Mouse (Mus musculus) kidney, adult 2 months (tissue): Measurements from ENCODE around the gene Dpm2. TPM values are rescaled to one million over a fixed set of nuclear protein-coding genes. Genes with fewer than 3 reads are reported as not detected.

Source experiments
- DNase-seq: peaks from one replicate; pipeline ENCODE4 v3.0.0; 2021
- H3K27ac ChIP-seq: fragments of 200-500 bp; 2 replicates; pipeline ENCODE4 v1.5.1; 2012; ENCODE audit warnings: low read depth, low read length, control low read depth, inconsistent platforms; ENCODE audit not compliant: insufficient read depth
- H3K27me3 ChIP-seq: fragments of 200-500 bp; replicated peaks from 2 replicates; pipeline ENCODE4 v1.6.1; 2012; ENCODE audit warnings: mild to moderate bottlenecking, moderate library complexity, low read length, inconsistent platforms; ENCODE audit not compliant: control insufficient read depth, insufficient read depth
- H3K36me3 ChIP-seq: fragments of 200-500 bp; 2 replicates; pipeline ENCODE4 v1.6.1; 2012; ENCODE audit warnings: mild to moderate bottlenecking, moderate library complexity, low read length, inconsistent platforms; ENCODE audit not compliant: control insufficient read depth, insufficient read depth
- H3K4me1 ChIP-seq: fragments of 200-500 bp; 2 replicates; pipeline ENCODE4 v1.6.1; 2011; ENCODE audit warnings: low read length; ENCODE audit not compliant: control insufficient read depth, insufficient read depth
- H3K4me3 ChIP-seq: fragments of 200-500 bp; 2 replicates; pipeline ENCODE4 v1.5.1; 2011; ENCODE audit warnings: mild to moderate bottlenecking, low read depth, low read length, control low read depth; ENCODE audit not compliant: insufficient read depth
- CTCF ChIP-seq: fragments of 200-500 bp; conservative IDR thresholded peaks from 2 replicates; pipeline ENCODE4 v1.5.1; 2011; ENCODE audit warnings: low read depth, mild to moderate bottlenecking, control low read depth, low read length, moderate library complexity, mixed read lengths; ENCODE audit not compliant: insufficient read depth, insufficient read length
- POLR2A ChIP-seq: fragments of 200-500 bp; IDR thresholded peaks from one replicate; pipeline ENCODE4 v1.6.1; 2011; ENCODE audit warnings: low read depth, low read length, control low read depth
- WGBS: fragments of 180-500 bp; shearing (Covaris S2); methylation state at CpG from one replicate; pipeline ENCODE4 v1.1.7; 2018; 5-methylcytosine and 5-hydroxymethylcytosine counted together
- polyA plus RNA-seq: library from polyadenylated mRNA; depleted of rRNA; stranded (reverse); fragments of >200 nt; gene quantifications from 2 replicates; pipeline ENCODE4 v1.2.3, GENCODE M21; 2012

The Dpm2 gene
- polyA plus RNA-seq, 1 experiment = 138 TPM

DNA sequence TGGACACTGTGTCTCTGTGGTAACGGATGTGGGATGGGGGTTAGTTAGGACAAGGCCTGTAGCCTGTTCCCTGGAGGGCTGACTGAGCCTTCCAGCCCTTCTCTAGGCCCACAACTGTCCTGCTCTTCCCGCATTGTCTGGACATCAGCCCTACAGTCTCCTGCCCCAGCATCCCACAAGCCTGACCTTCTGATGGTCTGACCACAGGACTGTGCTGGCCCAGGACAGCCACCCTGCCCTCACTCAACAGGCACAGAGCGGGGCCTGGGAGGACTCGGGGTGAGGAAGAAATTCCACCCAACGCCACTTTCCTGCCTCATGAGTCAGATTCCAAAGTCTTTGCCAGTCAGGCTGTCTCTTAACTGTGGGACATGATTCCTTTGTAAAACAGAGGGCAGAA, 27.0 kb downstream of the Dpm2 start:
- TF ChIP-seq CTCF (no peak), POLR2A (no peak)
- no peak for DNase-seq
- Histone ChIP-seq H3K27me3 (no peaks in the 10 kb centered on the region), H3K36me3 (no peaks in the 10 kb centered on the region), H3K4me3 (no peak overlapping the region), H3K27ac (no peak overlapping the region), H3K4me1 (no peaks in the 10 kb centered on the region)
- 82% methylated on average over 5 of the region's 5 CpGs for WGBS

DNA sequence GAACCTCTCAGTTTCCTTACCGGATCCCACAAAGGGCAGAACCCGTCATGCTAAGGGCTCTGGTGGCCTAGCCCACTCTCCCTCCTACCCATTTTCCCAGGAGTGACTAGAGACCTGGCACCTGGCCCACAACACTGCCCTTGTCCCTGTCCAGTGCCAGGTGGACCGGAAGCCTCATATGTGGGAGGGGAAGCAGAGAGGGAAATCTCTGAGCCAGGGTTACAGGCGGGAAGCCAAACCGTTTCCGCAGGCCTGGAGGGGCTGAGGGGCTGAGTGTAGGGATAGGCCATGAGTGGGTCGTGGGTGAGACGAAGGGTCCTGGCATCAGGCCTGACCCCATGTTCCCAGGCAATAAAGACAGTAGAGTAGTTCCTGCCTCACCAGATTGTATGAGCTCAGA, 27.8 kb downstream of the Dpm2 start:
- peak; percentile 56 for DNase-seq
- Histone ChIP-seq H3K27me3 (no peaks in the 10 kb centered on the region), H3K27ac (no peak overlapping the region), H3K4me3 (no peak overlapping the region), H3K4me1 (no peaks in the 10 kb centered on the region), H3K36me3 (no peaks in the 10 kb centered on the region)
- TF ChIP-seq POLR2A = no peak
- no peak for TF ChIP-seq CTCF
- WGBS = 52% methylated on average over 8 of the region's 8 CpGs

DNA sequence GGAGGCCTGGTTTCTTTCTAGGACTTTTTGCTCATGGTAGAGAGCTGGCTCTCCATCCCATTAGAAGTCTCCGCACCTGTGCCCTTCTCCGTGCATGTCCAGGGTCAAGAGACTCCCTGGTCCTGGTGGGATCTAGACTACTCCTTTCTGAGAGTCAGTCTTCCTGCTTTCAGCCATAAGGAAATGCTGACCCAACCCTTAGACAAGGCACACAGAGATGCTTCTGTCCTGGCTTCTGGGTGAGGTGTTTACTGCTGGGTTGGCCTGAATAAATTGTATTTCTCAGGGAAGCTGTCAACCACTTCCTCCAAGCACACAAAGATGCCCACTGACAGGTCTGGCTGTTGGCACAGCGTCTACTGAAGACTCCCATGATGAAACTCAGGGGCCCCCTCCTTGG, 28.8 kb downstream of the Dpm2 start, which contains the start of gene St6galnac6:
TSS of gene St6galnac6 (plus strand) at position 301 of the 400 bp plus-strand sequence.
- Histone ChIP-seq H3K4me1 (no peaks in the 10 kb centered on the region), H3K36me3 (no peaks in the 10 kb centered on the region), H3K4me3 (no peak within 1 kb of the TSS), H3K27me3 (no peaks in the 10 kb centered on the region), H3K27ac (no peak within 1 kb of the TSS)
- TF ChIP-seq CTCF (no peak), POLR2A (no peak)
- WGBS = 86% methylated on average over 3 of the region's 3 CpGs
- no peak for DNase-seq

DNA sequence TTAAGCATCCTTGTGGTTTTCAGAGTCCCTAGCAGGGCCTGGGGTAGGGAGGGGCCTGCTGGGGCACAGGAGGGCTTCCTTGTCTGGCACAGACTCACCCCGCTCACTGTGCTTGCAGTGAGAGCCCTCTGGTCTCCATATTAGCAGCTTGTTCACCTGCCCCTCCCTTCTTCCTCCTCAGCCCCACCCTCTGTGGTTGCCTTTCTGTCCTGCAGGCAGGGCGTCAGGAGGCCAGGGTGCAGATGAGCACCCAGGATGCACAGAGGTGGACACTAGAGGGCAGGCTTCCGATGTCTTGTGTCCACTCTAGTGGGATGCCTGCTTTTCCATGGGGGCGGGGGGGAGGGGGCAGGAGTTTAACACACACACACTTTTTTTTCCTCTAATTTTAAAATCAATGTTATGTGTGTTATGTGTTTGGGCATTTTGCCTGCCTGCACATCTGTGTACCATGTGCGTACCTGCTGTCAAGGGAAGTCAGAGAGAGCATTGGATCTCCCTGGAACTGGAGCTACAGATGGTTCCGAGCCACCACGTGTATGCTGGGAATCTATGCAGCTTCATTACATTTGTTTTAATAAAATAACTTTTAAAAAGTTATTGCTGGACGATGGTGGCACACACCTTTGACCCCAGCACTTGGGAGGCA, 30.9 kb downstream of the Dpm2 start:
- H3K36me3 ChIP-seq = no peaks in the 10 kb centered on the region
- peak; percentile 37 for DNase-seq
- TF ChIP-seq POLR2A = no peak
- peak; percentile 58 for TF ChIP-seq CTCF
- WGBS = 60% methylated on average over 8 of the region's 8 CpGs
- no peaks in the 10 kb centered on the region for H3K27me3 ChIP-seq
- no peak overlapping the region for H3K4me3 ChIP-seq
- H3K4me1 ChIP-seq = no peaks in the 10 kb centered on the region
- H3K27ac ChIP-seq = no peak overlapping the region

DNA sequence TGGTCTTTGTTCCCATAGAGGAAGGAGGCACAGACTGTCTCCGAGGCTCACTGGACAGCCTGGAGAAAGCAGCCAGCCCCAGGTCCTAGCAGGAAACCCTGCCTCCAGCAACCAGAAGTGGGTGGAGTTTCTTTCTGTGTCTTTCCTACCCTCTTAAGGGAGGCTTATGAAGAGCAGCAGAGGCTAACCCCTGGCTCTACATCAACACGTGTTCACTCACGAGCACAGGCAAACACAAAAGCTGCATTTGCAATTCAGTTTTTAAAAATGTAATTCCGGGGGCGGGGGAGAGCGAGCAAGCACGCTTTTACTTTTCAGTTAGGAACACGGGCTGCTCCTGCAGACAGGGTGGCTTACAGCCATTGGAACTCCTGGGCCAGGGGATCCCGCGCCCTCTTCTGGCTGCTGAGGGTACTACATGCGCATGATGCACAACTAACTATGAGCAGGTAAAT, 32.0 kb downstream of the Dpm2 start:
- WGBS = 1% methylated on average over 11 of the region's 11 CpGs
- TF ChIP-seq CTCF (peak; percentile 94), POLR2A (no peak)
- no peaks in the 10 kb centered on the region for H3K36me3 ChIP-seq
- H3K4me3 ChIP-seq = peak overlapping the region; percentile 31
- H3K27me3 ChIP-seq = no peaks in the 10 kb centered on the region
- H3K4me1 ChIP-seq = no peaks in the 10 kb centered on the region
- peak; percentile 90 for DNase-seq
- H3K27ac ChIP-seq = no peak overlapping the region

DNA sequence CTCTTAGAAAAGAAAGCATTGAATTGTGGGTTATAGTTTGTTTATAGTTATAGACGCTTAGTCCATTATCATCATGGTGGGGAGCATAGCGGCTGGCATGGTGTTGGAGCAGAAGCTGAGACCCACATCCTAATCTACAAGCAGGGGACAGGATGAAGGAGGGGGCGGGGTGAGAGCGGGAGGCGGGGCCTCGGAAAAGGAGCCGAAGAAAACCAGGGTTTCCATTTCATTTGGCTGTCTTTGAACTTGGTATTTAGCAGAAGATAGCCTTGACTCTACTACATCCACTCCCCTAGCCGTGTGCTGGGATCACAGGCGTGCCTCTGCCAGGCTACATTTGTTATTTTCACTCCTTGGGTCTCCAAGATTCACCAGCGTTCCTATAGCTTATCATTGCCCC, 34.0 kb downstream of the Dpm2 start:
- 60% methylated on average over 10 of the region's 10 CpGs for WGBS
- Histone ChIP-seq H3K4me3 (no peak overlapping the region), H3K27me3 (no peaks in the 10 kb centered on the region), H3K36me3 (no peaks in the 10 kb centered on the region), H3K27ac (no peak overlapping the region), H3K4me1 (no peaks in the 10 kb centered on the region)
- DNase-seq = no peak
- TF ChIP-seq POLR2A (no peak), CTCF (no peak)

DNA sequence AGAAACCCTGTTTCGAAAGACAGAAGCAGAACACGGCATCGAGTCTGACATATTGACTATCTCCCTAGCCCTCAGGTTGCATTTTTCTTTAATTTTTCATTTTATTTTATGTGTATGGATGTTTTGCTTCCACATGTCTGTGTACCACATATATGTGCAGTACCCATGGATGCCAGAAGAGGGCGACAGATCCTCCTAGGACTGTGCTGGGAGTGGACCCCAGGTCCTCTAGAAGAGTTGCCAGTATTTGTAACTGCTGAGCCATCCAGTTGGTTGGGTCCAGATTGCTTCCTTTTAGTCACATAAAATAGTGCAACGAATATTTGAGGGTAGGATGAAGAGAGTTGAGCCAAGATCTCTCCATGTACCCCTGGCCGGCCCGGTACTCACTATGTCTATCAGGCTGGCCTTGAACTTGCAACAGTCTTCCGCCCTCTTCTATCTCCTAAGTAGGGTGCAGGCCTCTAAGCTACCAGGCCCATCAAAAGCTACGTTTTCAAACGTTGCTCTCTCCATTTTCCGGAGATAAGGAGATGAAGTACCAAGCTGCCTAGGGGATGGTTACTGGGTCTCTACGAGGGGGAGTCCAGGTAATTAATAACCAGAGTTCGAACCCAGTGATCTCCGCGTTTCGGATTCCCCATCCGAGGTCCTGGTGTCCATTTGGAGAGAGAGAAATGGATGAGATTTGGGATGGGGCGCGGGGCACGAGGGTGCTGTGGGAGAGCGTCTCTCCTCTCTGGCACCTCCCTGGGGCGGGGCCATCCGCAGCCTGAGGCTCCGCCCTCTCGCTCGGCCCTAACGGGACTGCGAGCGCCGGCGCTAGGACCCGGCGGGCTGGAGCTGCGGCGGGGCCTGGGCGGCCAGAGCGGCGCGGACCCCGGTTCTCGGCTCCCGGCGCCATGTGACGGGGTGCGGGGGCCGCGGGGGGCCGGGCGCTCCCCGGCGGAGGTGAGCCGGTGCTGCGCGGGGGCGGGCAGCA, 35.8 kb downstream of the Dpm2 start:
- Histone ChIP-seq H3K36me3 (no peaks in the 10 kb centered on the region), H3K27me3 (no peaks in the 10 kb centered on the region), H3K4me1 (peaks cover 2% of the 10 kb centered on the region; the same call in 1 of the 2 replicates), H3K27ac (no peak overlapping the region), H3K4me3 (peak overlapping the region; percentile 65)
- WGBS = 13% methylated on average over 53 of the region's 55 CpGs
- DNase-seq = peak; percentile 81
- TF ChIP-seq CTCF (peak; percentile 51), POLR2A (no peak)
